ENCODE assay signal across 17 mouse cellular contexts in the genomic region with DNA sequence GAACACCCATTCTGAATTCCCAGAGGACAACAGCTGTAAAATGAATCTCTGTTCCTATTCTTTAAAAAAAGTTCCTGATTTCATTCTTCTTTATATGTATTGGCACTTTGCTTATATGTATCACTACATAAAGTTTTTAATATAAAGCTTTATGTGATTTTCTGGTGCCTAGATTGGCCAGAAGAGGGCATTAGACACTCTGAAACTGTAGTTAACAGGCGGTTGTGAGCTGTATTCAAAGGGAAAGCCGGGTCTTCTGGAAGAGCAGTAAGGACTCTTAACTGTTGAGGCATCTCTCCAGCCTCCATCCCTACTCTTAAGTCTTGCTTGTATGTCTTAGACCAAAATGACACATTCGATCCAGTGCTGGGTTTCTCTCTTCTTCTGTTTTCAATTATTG.
A peak's percentile ranks its signal among the peaks of the same experiment; 100 is the strongest.
DNase-seq lines count a peak whose midpoint lies in the region; ATAC-seq and TF ChIP-seq lines count a peak whose summit lies in the region.
"Had no signal": no experiment of that assay in that cellular context is flagged by ENCODE, and none has a peak within 500 bp of the region (broad histone marks: within the 10 kb centered on the region; RNA-seq: fewer than 3 reads in every experiment).

No protein-coding gene starts in this region.

- H3K4me2 ChIP-seq in embryonic facial prominence, embryonic 11.5 days (ENCODE audit: low read depth, low read length) = no peak overlapping the region
- H3K4me2 ChIP-seq in kidney, postnatal 0 days (ENCODE audit: low read length) = no peak overlapping the region
- H3K4me2 ChIP-seq in kidney, embryonic 14.5 days (replicated peaks; ENCODE audit: low read depth, low read length) = no peak overlapping the region
- no peak overlapping the region for H3K4me2 ChIP-seq in CH12.LX (ENCODE audit: insufficient read depth, low read depth, poor library complexity, severe bottlenecking)
- H3K4me2 ChIP-seq: heart, embryonic 15.5 days; hindbrain, embryonic 13.5 days; limb, embryonic 12.5 days; liver, embryonic 15.5 days; midbrain, embryonic 12.5 days had no signal

- in situ Hi-C loops in CH12.LX (cut with MboI; ENCODE audit: low pct_ligation_motif_present, low pct_unique_long_range_greater_than_20kb, low sequenced_read_pairs) = no loop called here

- H3K27me3 ChIP-seq in embryonic facial prominence, embryonic 11.5 days (ENCODE audit: control insufficient read depth, insufficient read depth, low read length) = no peaks in the 10 kb centered on the region
- H3K27me3 ChIP-seq in embryonic facial prominence, embryonic 10.5 days (replicated peaks; ENCODE audit: low read depth, poor library complexity, severe bottlenecking) = no peaks in the 10 kb centered on the region
- H3K27me3 ChIP-seq in kidney, postnatal 0 days (ENCODE audit: insufficient read depth, low read length) = no peaks in the 10 kb centered on the region
- no peaks in the 10 kb centered on the region for H3K27me3 ChIP-seq in kidney, embryonic 14.5 days (ENCODE audit: control insufficient read depth, insufficient read depth, low read length)
- H3K27me3 ChIP-seq in CH12.LX (replicated peaks) = no peaks in the 10 kb centered on the region
- H3K27me3 ChIP-seq: heart, embryonic 15.5 days; hindbrain, embryonic 13.5 days; limb, embryonic 12.5 days; liver, embryonic 15.5 days; midbrain, embryonic 12.5 days had no signal

- no peak overlapping the region for H3K4me3 ChIP-seq in embryonic facial prominence, embryonic 11.5 days (ENCODE audit: low read depth, low read length)
- H3K4me3 ChIP-seq in embryonic facial prominence, embryonic 10.5 days = no peak overlapping the region
- H3K4me3 ChIP-seq in kidney, postnatal 0 days (replicated peaks; ENCODE audit: low read depth, low read length) = no peak overlapping the region
- no peak overlapping the region for H3K4me3 ChIP-seq in kidney, embryonic 14.5 days (ENCODE audit: low read length)
- no peak overlapping the region for H3K4me3 ChIP-seq in CH12.LX (replicated peaks in 1 of 3; ENCODE audit: low read depth in 2 of 3, low read length in 2 of 3, poor library complexity in 1 of 3)
- H3K4me3 ChIP-seq in cortical plate, adult 2 months (ENCODE audit: insufficient read depth, low read length) = no peak overlapping the region
- H3K4me3 ChIP-seq: heart, embryonic 15.5 days; hindbrain, embryonic 13.5 days; limb, embryonic 12.5 days; liver, embryonic 15.5 days; midbrain, embryonic 12.5 days had no signal

- peak; percentile 40 for DNase-seq in embryonic facial prominence, embryonic 11.5 days (ENCODE audit: low spot score)
- no peak for DNase-seq in embryonic facial prominence, embryonic 10.5 days (ENCODE audit: low spot score)
- peak; percentile 36 for DNase-seq in kidney, postnatal 0 days (ENCODE audit: low spot score)
- DNase-seq in CH12.LX (ENCODE audit: extremely low read depth) = peak; percentile 13
- no peak for DNase-seq in spleen, adult 12 weeks (ENCODE audit: low spot score)
- DNase-seq in thymus, postnatal 10 days (ENCODE audit: low spot score in 2 of 2) = no peak
- DNase-seq: cerebellum, adult 11-12 months; kidney, postnatal 4 days; layer of hippocampus, postnatal 36 days; right cerebral cortex, postnatal 14 days had no signal

- TF ChIP-seq POLR2A in CH12.LX (IDR thresholded peaks at IDR 0.05; ENCODE audit: low read depth, low read length) = no peak
- no peak for TF ChIP-seq POLR2A in cortical plate, adult 2 months (IDR thresholded peaks at IDR 0.05; ENCODE audit: extremely low read depth, insufficient read depth, low read length)

- peak; percentile 39 for TF ChIP-seq RAD21 in CH12.LX (IDR thresholded peaks at IDR 0.05; ENCODE audit: low read depth, low read length)

- no peak for ATAC-seq in embryonic facial prominence, embryonic 11.5 days (replicated peaks; ENCODE audit: insufficient number of reproducible peaks, low FRiP score, low TSS enrichment, low read depth)
- no peak for ATAC-seq in kidney, postnatal 0 days (replicated peaks; ENCODE audit: low FRiP score, low read depth)
- no peak for ATAC-seq in kidney, embryonic 14.5 days (ENCODE audit: low FRiP score, low TSS enrichment)

- dilution Hi-C loops in CH12.LX (cut with MboI; ENCODE audit: extremely low pct_ligation_motif_present, extremely low pct_unique_long_range_greater_than_20kb, low sequenced_read_pairs) = no loop called here

- no peaks in the 10 kb centered on the region for H3K36me3 ChIP-seq in embryonic facial prominence, embryonic 11.5 days (replicated peaks; ENCODE audit: control insufficient read depth, insufficient read depth, low read depth, low read length)
- H3K36me3 ChIP-seq in embryonic facial prominence, embryonic 10.5 days (replicated peaks) = no peaks in the 10 kb centered on the region
- H3K36me3 ChIP-seq in kidney, postnatal 0 days (ENCODE audit: insufficient read depth, low read length) = no peaks in the 10 kb centered on the region
- no peaks in the 10 kb centered on the region for H3K36me3 ChIP-seq in kidney, embryonic 14.5 days (ENCODE audit: control insufficient read depth, insufficient read depth, low read length)
- no peaks in the 10 kb centered on the region for H3K36me3 ChIP-seq in CH12.LX (replicated peaks in 1 of 2; ENCODE audit: control insufficient read depth in 1 of 2, insufficient read depth in 1 of 2, low read length in 1 of 2)
- H3K36me3 ChIP-seq: heart, embryonic 15.5 days; hindbrain, embryonic 13.5 days; limb, embryonic 12.5 days; liver, embryonic 15.5 days; midbrain, embryonic 12.5 days had no signal

- H3K9ac ChIP-seq in embryonic facial prominence, embryonic 11.5 days (replicated peaks; ENCODE audit: low read length) = no peak overlapping the region
- H3K9ac ChIP-seq in kidney, postnatal 0 days (ENCODE audit: low read depth, low read length) = no peak overlapping the region
- H3K9ac ChIP-seq in kidney, embryonic 14.5 days (ENCODE audit: low read depth, low read length) = no peak overlapping the region
- no peak overlapping the region for H3K9ac ChIP-seq in CH12.LX (ENCODE audit: insufficient read depth, low read depth)
- H3K9ac ChIP-seq: heart, embryonic 15.5 days; hindbrain, embryonic 13.5 days; limb, embryonic 12.5 days; liver, embryonic 15.5 days; midbrain, embryonic 12.5 days had no signal

- TF ChIP-seq CTCF in kidney, postnatal 0 days (IDR thresholded peaks at IDR 0.05; ENCODE audit: low read depth) = peak; percentile 52
- TF ChIP-seq CTCF in CH12.LX (conservative IDR thresholded peaks at IDR 0.05 in 1 of 2, IDR thresholded peaks at IDR 0.05 in 1 of 2; ENCODE audit: low read depth in 2 of 2, low read length in 2 of 2) = peak in 1 of 2 experiments; percentile 51; a peak in 2 of 4 replicates
- 0 out of 2 replicates have a peak, but pooled peaks have one; percentile 6 for TF ChIP-seq CTCF in cortical plate, adult 2 months (IDR thresholded peaks at IDR 0.05; ENCODE audit: extremely low read depth, insufficient read depth, low read length)

- no peaks in the 10 kb centered on the region for H3K9me3 ChIP-seq in embryonic facial prominence, embryonic 11.5 days (replicated peaks; ENCODE audit: control insufficient read depth, low read length)
- no peaks in the 10 kb centered on the region for H3K9me3 ChIP-seq in embryonic facial prominence, embryonic 10.5 days
- no peaks in the 10 kb centered on the region for H3K9me3 ChIP-seq in kidney, postnatal 0 days (replicated peaks; ENCODE audit: low read length)
- H3K9me3 ChIP-seq in kidney, embryonic 14.5 days (ENCODE audit: control insufficient read depth, low read length) = no peaks in the 10 kb centered on the region
- H3K9me3 ChIP-seq in CH12.LX (replicated peaks; ENCODE audit: low read length) = no peaks in the 10 kb centered on the region
- H3K9me3 ChIP-seq: heart, embryonic 15.5 days; hindbrain, embryonic 13.5 days; limb, embryonic 12.5 days; liver, embryonic 15.5 days; midbrain, embryonic 12.5 days had no signal

- TF ChIP-seq EP300 in CH12.LX (IDR thresholded peaks at IDR 0.05; ENCODE audit: low read length) = no peak

- H3K27ac ChIP-seq in embryonic facial prominence, embryonic 11.5 days (replicated peaks; ENCODE audit: low read depth, low read length) = no peak overlapping the region
- no peak overlapping the region for H3K27ac ChIP-seq in embryonic facial prominence, embryonic 10.5 days (replicated peaks)
- H3K27ac ChIP-seq in kidney, postnatal 0 days = no peak overlapping the region
- H3K27ac ChIP-seq in kidney, embryonic 14.5 days (ENCODE audit: low read depth, low read length) = no peak overlapping the region
- no peak overlapping the region for H3K27ac ChIP-seq in CH12.LX (ENCODE audit: insufficient read depth, low read depth)
- no peak overlapping the region for H3K27ac ChIP-seq in cortical plate, adult 2 months (ENCODE audit: insufficient read depth, low read length)
- H3K27ac ChIP-seq: heart, embryonic 15.5 days; hindbrain, embryonic 13.5 days; limb, embryonic 12.5 days; liver, embryonic 15.5 days; midbrain, embryonic 12.5 days had no signal

- no peaks in the 10 kb centered on the region for H3K79me2 ChIP-seq in CH12.LX (replicated peaks; ENCODE audit: control insufficient read depth, extremely low read depth, insufficient read depth, poor library complexity, severe bottlenecking)

- H3K4me1 ChIP-seq in embryonic facial prominence, embryonic 11.5 days (ENCODE audit: control insufficient read depth, insufficient read depth, low read length) = no peaks in the 10 kb centered on the region
- 0 out of 2 replicates have a peak, but pooled peaks cover 6% of the 10 kb centered on the region for H3K4me1 ChIP-seq in embryonic facial prominence, embryonic 10.5 days
- H3K4me1 ChIP-seq in kidney, postnatal 0 days (replicated peaks; ENCODE audit: insufficient read depth, low read length) = no peaks in the 10 kb centered on the region
- H3K4me1 ChIP-seq in kidney, embryonic 14.5 days (ENCODE audit: control insufficient read depth, insufficient read depth, low read length) = no peaks in the 10 kb centered on the region
- peaks cover 0 to 11% of the 10 kb centered on the region in 2 experiments; a peak in 2 of 4 replicates for H3K4me1 ChIP-seq in CH12.LX (ENCODE audit: control insufficient read depth in 1 of 2, insufficient read depth in 2 of 2)
- no peaks in the 10 kb centered on the region for H3K4me1 ChIP-seq in cortical plate, adult 2 months (ENCODE audit: control insufficient read depth, insufficient read depth, low read length)
- H3K4me1 ChIP-seq: heart, embryonic 15.5 days; hindbrain, embryonic 13.5 days; liver, embryonic 15.5 days; midbrain, embryonic 12.5 days had no signal

- 41% methylated on average over 3 of the region's 3 CpGs for WGBS in embryonic facial prominence, embryonic 11.5 days
- 43% methylated on average over 3 of the region's 3 CpGs for WGBS in embryonic facial prominence, embryonic 10.5 days
- WGBS in kidney, postnatal 0 days = 54% methylated on average over 3 of the region's 3 CpGs
- 58% methylated on average over 3 of the region's 3 CpGs for WGBS in kidney, embryonic 14.5 days

TF ChIP-seq in CH12.LX, 34 proteins besides CTCF, POLR2A, EP300 and RAD21:
- no peak for TF ChIP-seq RCOR1 (conservative IDR thresholded peaks at IDR 0.05; ENCODE audit: low read depth, low read length)
- TF ChIP-seq KAT2A (IDR thresholded peaks at IDR 0.05; ENCODE audit: insufficient replicate concordance, low read length) = no peak
- TF ChIP-seq ZKSCAN1 (IDR thresholded peaks at IDR 0.05; ENCODE audit: borderline replicate concordance, low read depth, low read length) = no peak
- TF ChIP-seq SMC3 (IDR thresholded peaks at IDR 0.05; ENCODE audit: low read depth, low read length) = peak; percentile 17
- TF ChIP-seq E2F4 (IDR thresholded peaks at IDR 0.05; ENCODE audit: insufficient replicate concordance, low read depth, low read length) = no peak

Comparison
In these comparisons a context has a peak if more than half of its experiments do, and no peak if none do; other contexts are left out.
1. DNase-seq: peak in embryonic facial prominence, embryonic 11.5 days (single experiment), kidney, postnatal 0 days (single experiment) and CH12.LX (single experiment); none in embryonic facial prominence, embryonic 10.5 days (single experiment), spleen, adult 12 weeks (single experiment) and thymus, postnatal 10 days (0 of 2).